In the genomic region with DNA sequence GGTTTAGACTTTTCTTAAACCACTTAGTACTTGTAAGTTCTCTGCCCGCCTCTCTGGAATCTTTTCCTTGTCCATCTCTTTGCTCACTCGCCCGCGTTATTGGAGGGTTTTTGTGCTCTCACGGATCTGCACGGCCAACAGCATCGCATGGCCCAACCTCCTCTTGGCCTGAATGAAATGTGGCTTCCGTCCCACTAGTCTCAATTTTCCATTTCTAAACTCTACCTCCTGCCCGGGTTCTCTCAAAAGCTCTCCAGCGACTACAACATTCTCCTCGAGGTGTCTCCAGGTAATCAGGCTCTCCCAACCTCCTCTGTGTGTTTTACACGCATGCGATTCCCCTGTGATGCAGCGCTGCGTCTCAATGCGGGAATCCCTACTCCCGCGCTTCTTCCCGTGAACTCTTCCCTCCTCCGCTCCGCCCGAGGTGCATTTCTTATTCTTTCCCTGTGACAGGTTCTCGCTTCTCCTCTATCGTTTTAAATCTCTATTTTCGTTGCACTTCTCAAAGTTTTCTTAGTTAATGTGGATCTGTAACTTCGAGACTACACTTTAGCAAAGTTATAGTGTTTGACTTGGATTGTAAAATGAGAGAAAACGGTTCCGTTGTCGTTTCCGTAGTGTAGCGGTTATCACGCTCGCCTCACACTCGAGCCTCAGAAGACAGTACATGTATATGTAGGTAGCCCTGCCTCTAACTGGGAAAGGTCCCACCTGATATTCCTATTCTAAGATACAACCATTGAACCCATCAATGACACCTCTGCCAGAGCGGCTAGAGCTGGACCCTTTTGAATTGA, we compare ENCODE assay signal across 8 mouse cellular contexts. TPM values are rescaled to one million over a fixed set of nuclear protein-coding genes. Genes with fewer than 3 reads are reported as not detected.
DNase-seq lines count a peak whose midpoint lies in the region; ATAC-seq and TF ChIP-seq lines count a peak whose summit lies in the region.

No protein-coding gene starts in this region.

- no peaks in the 10 kb centered on the region; the same call in 1 of the 2 replicates for H3K27me3 ChIP-seq in heart, embryonic 12.5 days (replicated peaks)
- H3K27me3 ChIP-seq in forebrain, embryonic 11.5 days (ENCODE audit: control insufficient read depth, insufficient read depth, low read length), result no peaks in the 10 kb centered on the region; the same call in 1 of the 2 replicates
- H3K27me3 ChIP-seq in limb, embryonic 14.5 days (ENCODE audit: control insufficient read depth, insufficient read depth, low read length), result no peaks in the 10 kb centered on the region
- no peaks in the 10 kb centered on the region; the same call in 1 of the 2 replicates for H3K27me3 ChIP-seq in stomach, embryonic 14.5 days (ENCODE audit: control insufficient read depth, insufficient read depth, low read length)

- H3K27ac ChIP-seq in heart, embryonic 12.5 days (ENCODE audit: poor library complexity, severe bottlenecking), result no peak overlapping the region
- H3K27ac ChIP-seq in ES-E14 (ENCODE audit: insufficient read depth, low read depth, low read length, poor library complexity, severe bottlenecking), result no peak overlapping the region
- no peak overlapping the region for H3K27ac ChIP-seq in forebrain, embryonic 11.5 days (ENCODE audit: low read depth, low read length)
- H3K27ac ChIP-seq in limb, embryonic 14.5 days (replicated peaks; ENCODE audit: low read depth, low read length), result no peak overlapping the region
- H3K27ac ChIP-seq in stomach, embryonic 14.5 days (ENCODE audit: low read length), result no peak overlapping the region

- TF ChIP-seq POLR2A in limb, embryonic 14.5 days (IDR thresholded peaks at IDR 0.05; ENCODE audit: borderline replicate concordance, extremely low read depth, insufficient read depth, insufficient read length), result no peak

- H3K4me2 ChIP-seq in heart, embryonic 12.5 days, result peak overlapping the region; percentile 86
- peak overlapping the region; percentile 74 for H3K4me2 ChIP-seq in forebrain, embryonic 11.5 days (ENCODE audit: low read depth, low read length, severe bottlenecking)
- H3K4me2 ChIP-seq in limb, embryonic 14.5 days (replicated peaks; ENCODE audit: low read depth, low read length, severe bottlenecking), result peak overlapping the region; percentile 76
- H3K4me2 ChIP-seq in stomach, embryonic 14.5 days (replicated peaks; ENCODE audit: low read depth, low read length), result peak overlapping the region; percentile 84

- no peaks in the 10 kb centered on the region for H3K36me3 ChIP-seq in heart, embryonic 12.5 days
- no peaks in the 10 kb centered on the region for H3K36me3 ChIP-seq in ES-E14 (ENCODE audit: control insufficient read depth, insufficient read depth, low read length, poor library complexity, severe bottlenecking)
- H3K36me3 ChIP-seq in forebrain, embryonic 11.5 days (ENCODE audit: control insufficient read depth, insufficient read depth, low read length), result no peaks in the 10 kb centered on the region
- H3K36me3 ChIP-seq in limb, embryonic 14.5 days (ENCODE audit: control insufficient read depth, insufficient read depth, low read length), result no peaks in the 10 kb centered on the region
- no peaks in the 10 kb centered on the region for H3K36me3 ChIP-seq in stomach, embryonic 14.5 days (ENCODE audit: control insufficient read depth, insufficient read depth, low read length)

- H3K9ac ChIP-seq in heart, embryonic 12.5 days, result peak overlapping the region; percentile 41; the same call in 1 of the 2 replicates
- H3K9ac ChIP-seq in ES-E14 (ENCODE audit: insufficient read depth, low read depth, low read length, poor library complexity, severe bottlenecking), result peak overlapping the region; percentile 21; the same call in 1 of the 2 replicates
- peak overlapping the region; percentile 55 for H3K9ac ChIP-seq in forebrain, embryonic 11.5 days (ENCODE audit: low read length)
- peak overlapping the region; percentile 40 for H3K9ac ChIP-seq in limb, embryonic 14.5 days (ENCODE audit: low read depth, low read length, severe bottlenecking)
- H3K9ac ChIP-seq in stomach, embryonic 14.5 days (replicated peaks; ENCODE audit: low read depth, low read length), result no peak overlapping the region

- ATAC-seq in heart, embryonic 12.5 days (ENCODE audit: insufficient number of reproducible peaks, low FRiP score), result no peak
- peak; percentile 51 for ATAC-seq in forebrain, embryonic 11.5 days (replicated peaks; ENCODE audit: low FRiP score)
- peak; percentile 48; the same call in 1 of the 2 replicates for ATAC-seq in limb, embryonic 14.5 days (ENCODE audit: low FRiP score, low read depth)
- ATAC-seq in stomach, embryonic 14.5 days (ENCODE audit: insufficient number of reproducible peaks, insufficient read depth, low FRiP score, low read depth), result 0 out of 2 replicates have a peak, but pooled peaks have one; percentile 33

- peak overlapping the region; percentile 54 for H3K4me3 ChIP-seq in heart, embryonic 12.5 days
- H3K4me3 ChIP-seq in ES-E14 (ENCODE audit: insufficient read depth in 1 of 2, low read depth in 1 of 2, low read length in 2 of 2, poor library complexity in 1 of 2, severe bottlenecking in 1 of 2), result peak overlapping the region; percentile 58 to 64
- H3K4me3 ChIP-seq in forebrain, embryonic 11.5 days (ENCODE audit: low read depth, low read length), result peak overlapping the region; percentile 47
- H3K4me3 ChIP-seq in limb, embryonic 14.5 days (replicated peaks; ENCODE audit: low read length), result peak overlapping the region; percentile 43
- peak overlapping the region; percentile 39 for H3K4me3 ChIP-seq in stomach, embryonic 14.5 days (ENCODE audit: low read depth, low read length)

- no peaks in the 10 kb centered on the region for H3K9me3 ChIP-seq in heart, embryonic 12.5 days (replicated peaks)
- H3K9me3 ChIP-seq in ES-E14 (ENCODE audit: control insufficient read depth, insufficient read depth, low read depth, low read length), result no peaks in the 10 kb centered on the region
- H3K9me3 ChIP-seq in forebrain, embryonic 11.5 days (ENCODE audit: control insufficient read depth, low read length), result no peaks in the 10 kb centered on the region
- no peaks in the 10 kb centered on the region for H3K9me3 ChIP-seq in limb, embryonic 14.5 days (ENCODE audit: control insufficient read depth, low read length)
- no peaks in the 10 kb centered on the region for H3K9me3 ChIP-seq in stomach, embryonic 14.5 days (ENCODE audit: control insufficient read depth, low read depth, low read length)

- DNase-seq in heart, adult 8-10 months (ENCODE audit: low spot score), result no peak
- no peak for DNase-seq in ES-E14 (ENCODE audit: low read depth, low spot score)
- peak; percentile 75 for DNase-seq in forebrain, embryonic 11.5 days (ENCODE audit: low spot score)
- no peak for DNase-seq in limb, embryonic 14.5 days (ENCODE audit: low spot score)
- DNase-seq in adrenal gland, postnatal 10 days, result no peak
- DNase-seq in cerebellum, adult 11-12 months, result no peak

- in situ Hi-C loops in ES-E14 (cut with MboI; ENCODE audit: low sequenced_read_pairs in 2 of 2, unreplicated experiment in 2 of 2), result no loop called here

- peaks cover 9% of the 10 kb centered on the region; the same call in 1 of the 2 replicates for H3K4me1 ChIP-seq in heart, embryonic 12.5 days (replicated peaks)
- peaks cover 0 to 4% of the 10 kb centered on the region in 2 experiments; a peak in 1 of 4 replicates for H3K4me1 ChIP-seq in ES-E14 (ENCODE audit: control insufficient read depth in 2 of 2, insufficient read depth in 2 of 2, low read length in 2 of 2, poor library complexity in 1 of 2)
- H3K4me1 ChIP-seq in forebrain, embryonic 11.5 days (replicated peaks; ENCODE audit: control insufficient read depth, insufficient read depth, low read length), result 0 out of 2 replicates have a peak, but pooled peaks cover 2% of the 10 kb centered on the region
- 0 out of 2 replicates have a peak, but pooled peaks cover 7% of the 10 kb centered on the region for H3K4me1 ChIP-seq in limb, embryonic 14.5 days (ENCODE audit: control insufficient read depth, insufficient read depth, low read length)
- H3K4me1 ChIP-seq in stomach, embryonic 14.5 days (ENCODE audit: control insufficient read depth, insufficient read depth, low read length), result 0 out of 2 replicates have a peak, but pooled peaks cover 2% of the 10 kb centered on the region

- WGBS in heart, embryonic 12.5 days, result under 1% methylated on average over 35 of the region's 35 CpGs
- WGBS in forebrain, embryonic 11.5 days, result under 1% methylated on average over 35 of the region's 35 CpGs
- WGBS in limb, embryonic 14.5 days, result 2% methylated on average over 35 of the region's 35 CpGs
- WGBS in stomach, embryonic 14.5 days, result 1% methylated on average over 35 of the region's 35 CpGs

TF ChIP-seq in ES-E14, 5 proteins besides CTCF, POLR2A, EP300 and RAD21:
- TF ChIP-seq HCFC1 (IDR thresholded peaks at IDR 0.05; ENCODE audit: borderline replicate concordance, insufficient read depth, low read length), result no peak
- TF ChIP-seq CHD2 (IDR thresholded peaks at IDR 0.05; ENCODE audit: low read depth, low read length), result 0 out of 2 replicates have a peak, but pooled peaks have one; percentile 18

RNA-seq across cellular contexts. Expression of gene Vmn1r223, which starts 39.2 kb away (rescaled TPM):
- not detected in 2 replicates for polyA plus RNA-seq in heart, embryonic 12.5 days (2016; fragmentation: Nextera tagmentation; extraction: Ambion mirVana)
- total RNA-seq in heart, adult 8-10 months (2022), result not detected
- not detected in 2 replicates for total RNA-seq in ES-E14 (2012; rRNA removed)
- polyA plus RNA-seq in forebrain, embryonic 11.5 days (2014; fragmentation: Nextera tagmentation; extraction: Ambion mirVana), result not detected in 2 replicates
- polyA plus RNA-seq in limb, embryonic 14.5 days (2012; rRNA removed), result not detected in 2 replicates
- not detected in 2 replicates for polyA plus RNA-seq in limb, embryonic 14.5 days (2014; fragmentation: Nextera tagmentation; extraction: Ambion mirVana)
- polyA plus RNA-seq in stomach, embryonic 14.5 days (2014; fragmentation: Nextera tagmentation; extraction: Ambion mirVana), result not detected in 2 replicates
- not detected for total RNA-seq in adrenal gland, postnatal 10 days (2021)

RNA-seq across cellular contexts. Expression of gene Vmn1r222, which starts 50.4 kb away (rescaled TPM):
- polyA plus RNA-seq in heart, embryonic 12.5 days (2016; fragmentation: Nextera tagmentation; extraction: Ambion mirVana), result not detected in 2 replicates
- not detected for total RNA-seq in heart, adult 8-10 months (2022)
- not detected in 2 replicates for total RNA-seq in ES-E14 (2012; rRNA removed)
- polyA plus RNA-seq in forebrain, embryonic 11.5 days (2014; fragmentation: Nextera tagmentation; extraction: Ambion mirVana), result 0.16 TPM in 1 of 2 replicates, not detected in the other
- not detected in 2 replicates for polyA plus RNA-seq in limb, embryonic 14.5 days (2012; rRNA removed)
- not detected in 2 replicates for polyA plus RNA-seq in limb, embryonic 14.5 days (2014; fragmentation: Nextera tagmentation; extraction: Ambion mirVana)
- polyA plus RNA-seq in stomach, embryonic 14.5 days (2014; fragmentation: Nextera tagmentation; extraction: Ambion mirVana), result not detected in 2 replicates
- not detected for total RNA-seq in adrenal gland, postnatal 10 days (2021)
